Mouse (Mus musculus): ENCODE data around the gene Clmp.

- no peak for TF ChIP-seq CTCF (IDR thresholded peaks at IDR 0.05; ENCODE audit: low read depth, low read length)
- TF ChIP-seq POLR2A (IDR thresholded peaks at IDR 0.05; ENCODE audit: borderline replicate concordance, low read depth, low read length): no peak
Observed at GRCm38 (mm10) chr9:40773869-40774268, 88.1 kb downstream of the Clmp start.

All from bone marrow macrophage, adult 2 months (primary cell).